Mouse (Mus musculus): ENCODE results near the gene Otud1.

DNA sequence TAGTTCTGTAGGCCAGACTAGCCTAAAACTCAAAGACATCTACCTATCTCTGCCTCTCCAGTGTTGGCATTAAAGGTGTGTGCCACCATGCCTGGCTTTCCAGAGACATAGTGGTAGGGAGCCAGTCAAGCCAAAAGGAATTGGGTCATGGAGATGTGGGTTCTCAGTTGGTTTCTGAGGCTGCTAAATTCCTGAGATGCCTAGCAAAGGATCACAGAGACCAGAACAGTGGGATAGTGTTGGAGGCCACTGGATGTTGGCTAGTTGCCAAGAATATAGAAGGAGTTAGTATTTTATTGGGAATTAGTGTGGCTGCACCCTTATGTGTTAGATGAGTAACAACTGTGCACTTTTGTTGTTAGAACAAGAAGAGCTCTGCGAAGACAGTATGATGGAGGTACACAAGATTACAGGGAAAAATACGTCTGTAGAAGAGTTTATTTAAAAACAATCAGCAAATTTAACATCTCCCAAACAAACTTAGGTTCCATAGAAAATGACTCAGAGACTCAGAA is 24.1 kb upstream of the Otud1 start:
- no peak for TF ChIP-seq CTCF (IDR thresholded peaks at IDR 0.05; ENCODE audit: low read depth)
- no peak for TF ChIP-seq EP300 (optimal IDR thresholded peaks at IDR 0.05)
